Mouse (Mus musculus) brain, embryonic 14.5 days (tissue): Measurements from ENCODE around the gene 1700012B07Rik.

ENCODE experiments used
- CTCF ChIP-seq: fragments of 200-500 bp; IDR thresholded peaks from 2 replicates; pipeline ENCODE4 v1.5.1; 2012; ENCODE audit warnings: inconsistent platforms, mild to moderate bottlenecking, moderate library complexity, borderline replicate concordance; ENCODE audit not compliant: insufficient read depth, insufficient read length; ENCODE audit errors: extremely low read depth
- POLR2A ChIP-seq: fragments of 200-500 bp; IDR thresholded peaks from 2 replicates; pipeline ENCODE4 v1.6.1; 2012; ENCODE audit warnings: mild to moderate bottlenecking, inconsistent platforms, borderline replicate concordance; ENCODE audit not compliant: poor library complexity, insufficient read depth, insufficient read length, severe bottlenecking; ENCODE audit errors: extremely low read depth

DNA sequence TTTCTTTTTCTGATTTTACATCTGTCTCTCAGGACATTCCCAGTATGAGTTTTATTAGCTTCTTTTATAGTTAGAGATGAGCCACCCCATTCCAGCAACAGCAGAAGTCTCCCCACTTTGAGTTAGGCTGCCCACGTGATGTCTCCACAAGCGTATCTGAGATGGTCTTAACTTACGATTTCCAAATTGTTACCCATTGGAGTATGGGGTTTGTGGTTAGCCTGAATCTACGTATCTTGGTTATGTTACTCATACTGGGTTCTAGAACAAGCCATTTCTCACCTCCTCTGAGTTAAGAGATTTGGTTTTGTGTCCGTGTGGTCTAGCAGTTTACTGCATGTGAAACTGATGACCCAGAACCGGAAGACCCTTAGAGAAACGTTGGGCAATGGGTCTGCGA, 37.6 kb downstream of the 1700012B07Rik start:
- TF ChIP-seq CTCF (no peak), POLR2A (no peak)
